Mouse (Mus musculus) limb, embryonic 14.5 days (tissue): ENCODE measurements around the gene Adamts16. TPM values are rescaled to one million over a fixed set of nuclear protein-coding genes. Genes with fewer than 3 reads are reported as not detected.

Experiments
- ATAC-seq: fragments of 200-750 bp; cut with Nextera tagmentation; 2 replicates; pipeline ENCODE4 v1.8.0; 2017; ENCODE audit warnings: low read depth, moderate number of reproducible peaks, moderate TSS enrichment; ENCODE audit not compliant: low FRiP score
- DNase-seq: peaks from one replicate; pipeline ENCODE4 v3.0.0-alpha.2; 2015; ENCODE audit warnings: low spot score
- H3K27ac ChIP-seq: fragments of 300-500 bp; sonication (generic); replicated peaks from 2 replicates; pipeline ENCODE4 v1.5.1; 2014; ENCODE audit warnings: low read depth, mild to moderate bottlenecking, low read length, moderate library complexity, mixed read lengths
- H3K27me3 ChIP-seq: fragments of 300-500 bp; sonication (generic); 2 replicates; pipeline ENCODE4 v1.6.1; 2014; ENCODE audit warnings: low read length, mixed read lengths; ENCODE audit not compliant: control insufficient read depth, insufficient read depth
- H3K36me3 ChIP-seq: fragments of 300-500 bp; sonication (generic); 2 replicates; pipeline ENCODE4 v1.6.1; 2014; ENCODE audit warnings: mild to moderate bottlenecking, low read length, moderate library complexity, mixed read lengths; ENCODE audit not compliant: control insufficient read depth, insufficient read depth
- H3K4me1 ChIP-seq: fragments of 300-500 bp; sonication (generic); 2 replicates; pipeline ENCODE4 v1.6.1; 2014; ENCODE audit warnings: antibody characterized with exemption, low read length, mixed read lengths; ENCODE audit not compliant: control insufficient read depth, insufficient read depth
- H3K4me2 ChIP-seq: fragments of 300-500 bp; sonication (generic); replicated peaks from 2 replicates; pipeline ENCODE4 v1.6.1; 2014; ENCODE audit warnings: low read depth, mild to moderate bottlenecking, low read length, moderate library complexity; ENCODE audit not compliant: severe bottlenecking
- H3K4me3 ChIP-seq: fragments of 300-500 bp; sonication (generic); replicated peaks from 2 replicates; pipeline ENCODE4 v1.5.1; 2014; ENCODE audit warnings: low read length
- H3K9ac ChIP-seq: fragments of 300-500 bp; sonication (generic); 2 replicates; pipeline ENCODE4 v1.6.1; 2014; ENCODE audit warnings: mild to moderate bottlenecking, low read depth, low read length, moderate library complexity; ENCODE audit not compliant: severe bottlenecking
- H3K9me3 ChIP-seq: fragments of 300-500 bp; sonication (generic); 2 replicates; pipeline ENCODE4 v1.6.1; 2016; ENCODE audit warnings: low read length; ENCODE audit not compliant: control insufficient read depth
- POLR2A ChIP-seq: fragments of 200-500 bp; IDR thresholded peaks from 2 replicates; pipeline ENCODE4 v1.8.0; 2012; ENCODE audit warnings: inconsistent platforms, mild to moderate bottlenecking, moderate library complexity, borderline replicate concordance; ENCODE audit not compliant: insufficient read depth, insufficient read length; ENCODE audit errors: extremely low read depth
- WGBS: fragments of 180-500 bp; shearing (Covaris S2); extraction: QIAGEN DNeasy Blood & Tissue Kit; methylation state at CpG from one replicate; pipeline ENCODE4 v1.1.7; 2014; 5-methylcytosine and 5-hydroxymethylcytosine counted together
- polyA plus RNA-seq, 2 experiments: library from polyadenylated mRNA; depleted of rRNA in 1 of 2; stranded (reverse) in 1 of 2; unstranded in 1 of 2; fragments of >200 nt; fragmentation: Nextera tagmentation in 1 of 2; extraction: Ambion mirVana in 1 of 2; gene quantifications; 2 replicates each; pipeline versions ENCODE4 v1.2.1 to v1.2.3; 2012 to 2014

The Adamts16 gene
- polyA plus RNA-seq, 2 experiments = 1.8 to 4.7 TPM

DNA sequence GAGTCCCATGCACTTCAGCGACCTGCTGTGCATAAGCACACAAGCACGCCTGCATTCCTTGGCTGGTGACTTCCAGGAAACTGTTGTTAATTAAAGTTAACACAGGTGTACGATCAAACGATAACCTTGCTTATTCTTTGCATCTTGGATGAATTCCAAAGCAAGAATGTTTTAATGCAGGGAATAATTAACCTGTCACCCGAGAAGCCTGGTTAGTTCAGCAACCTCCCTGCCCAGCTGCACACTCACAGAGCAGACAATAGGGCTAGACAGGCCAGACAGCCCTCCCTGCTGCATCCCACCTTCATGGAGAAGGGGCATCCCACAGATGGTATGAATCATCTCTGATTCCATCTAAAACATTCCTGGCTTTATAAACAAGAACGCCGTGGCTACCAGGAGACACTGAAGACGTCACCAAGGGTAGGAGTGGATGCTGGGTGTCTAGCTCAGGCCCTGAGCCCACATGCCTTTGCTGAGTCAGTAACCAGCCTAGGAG, 47.5 kb downstream of the Adamts16 start:
- H3K9ac ChIP-seq = no peak overlapping the region
- H3K36me3 ChIP-seq = no peaks in the 10 kb centered on the region
- no peaks in the 10 kb centered on the region for H3K4me1 ChIP-seq
- no peak overlapping the region for H3K27ac ChIP-seq
- WGBS = 18% methylated on average over 8 of the region's 8 CpGs
- no peak overlapping the region for H3K4me3 ChIP-seq
- H3K4me2 ChIP-seq = no peak overlapping the region
- no peak for TF ChIP-seq POLR2A
- no peak for DNase-seq
- H3K9me3 ChIP-seq = no peaks in the 10 kb centered on the region
- no peak for ATAC-seq
- H3K27me3 ChIP-seq = no peaks in the 10 kb centered on the region

DNA sequence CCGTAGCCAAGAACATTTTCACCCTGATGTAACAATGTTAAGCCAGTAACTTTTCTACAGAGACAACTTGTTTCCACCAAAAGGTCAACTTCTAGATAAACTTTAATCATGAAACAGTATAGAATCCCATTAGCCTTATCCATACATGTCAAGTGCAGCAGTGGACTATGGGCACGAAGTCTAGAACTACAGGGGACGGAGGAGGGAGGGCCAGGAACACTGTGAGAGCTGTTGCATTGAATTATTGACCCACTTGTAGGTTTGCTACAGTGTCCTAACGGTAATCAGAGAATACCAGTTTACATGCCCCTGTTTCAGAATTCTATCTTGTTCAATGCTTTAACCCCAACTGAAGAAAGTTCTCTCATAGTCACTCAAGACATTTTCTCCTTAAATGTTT, 48.0 kb downstream of the Adamts16 start:
- H3K27ac ChIP-seq = no peak overlapping the region
- 74% methylated on average over 4 of the region's 4 CpGs for WGBS
- no peak for TF ChIP-seq POLR2A
- no peak overlapping the region for H3K4me2 ChIP-seq
- DNase-seq (no peak), ATAC-seq (no peak)
- no peaks in the 10 kb centered on the region for H3K36me3 ChIP-seq
- no peak overlapping the region for H3K9ac ChIP-seq
- no peaks in the 10 kb centered on the region for H3K27me3 ChIP-seq
- H3K9me3 ChIP-seq = no peaks in the 10 kb centered on the region
- H3K4me3 ChIP-seq = no peak overlapping the region
- H3K4me1 ChIP-seq = no peaks in the 10 kb centered on the region

DNA sequence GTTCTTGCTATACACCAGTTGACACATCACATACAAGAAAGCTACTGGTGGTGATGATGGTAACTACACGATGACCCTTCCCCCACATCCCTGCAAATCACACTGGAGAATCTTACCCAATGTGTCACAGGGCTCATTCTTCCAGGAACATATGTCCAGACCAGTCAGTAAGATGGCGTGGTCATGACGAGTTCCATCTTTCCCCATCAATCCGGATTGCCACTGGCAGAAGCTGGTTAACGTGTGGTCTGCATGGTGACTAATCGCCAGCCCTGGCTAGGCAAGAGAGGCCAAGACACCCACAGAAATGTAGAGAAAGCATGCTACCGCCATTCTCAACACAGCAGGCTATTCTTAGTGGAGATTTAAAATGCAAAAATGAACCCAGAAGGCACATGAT, 48.7 kb downstream of the Adamts16 start:
- H3K27ac ChIP-seq = no peak overlapping the region
- DNase-seq = no peak
- WGBS = 85% methylated on average over 7 of the region's 7 CpGs
- no peaks in the 10 kb centered on the region for H3K4me1 ChIP-seq
- H3K36me3 ChIP-seq = no peaks in the 10 kb centered on the region
- H3K27me3 ChIP-seq = no peaks in the 10 kb centered on the region
- no peak overlapping the region for H3K9ac ChIP-seq
- no peak overlapping the region for H3K4me2 ChIP-seq
- H3K4me3 ChIP-seq = no peak overlapping the region
- TF ChIP-seq POLR2A = no peak
- no peak for ATAC-seq
- H3K9me3 ChIP-seq = no peaks in the 10 kb centered on the region

DNA sequence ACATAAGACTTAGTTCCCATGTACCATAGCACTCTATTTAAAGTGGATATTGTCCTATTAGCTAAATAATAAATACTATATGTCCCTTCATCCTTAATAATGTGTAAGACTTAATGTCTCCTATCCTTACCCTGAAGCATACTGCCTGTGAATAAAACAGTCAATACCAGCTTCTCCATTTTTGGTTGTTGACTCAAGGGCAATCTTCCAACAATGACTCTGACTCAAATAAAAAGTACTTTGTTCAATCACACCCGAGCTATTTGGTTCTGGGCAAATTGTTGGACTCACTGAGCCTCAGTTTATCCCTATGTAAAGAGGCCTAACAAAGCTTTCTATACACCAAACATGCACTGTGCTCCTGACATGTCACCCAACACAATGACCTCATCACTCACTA, 51.8 kb downstream of the Adamts16 start:
- no peak overlapping the region for H3K27ac ChIP-seq
- no peak overlapping the region for H3K4me2 ChIP-seq
- H3K9ac ChIP-seq = no peak overlapping the region
- no peak for ATAC-seq
- H3K27me3 ChIP-seq = no peaks in the 10 kb centered on the region
- DNase-seq = no peak
- H3K4me1 ChIP-seq = no peaks in the 10 kb centered on the region
- no peak overlapping the region for H3K4me3 ChIP-seq
- whole genome bisulfite sequencing = 63% methylated on average over 1 of the region's 1 CpGs
- TF ChIP-seq POLR2A = no peak
- no peaks in the 10 kb centered on the region for H3K36me3 ChIP-seq
- no peaks in the 10 kb centered on the region for H3K9me3 ChIP-seq

DNA sequence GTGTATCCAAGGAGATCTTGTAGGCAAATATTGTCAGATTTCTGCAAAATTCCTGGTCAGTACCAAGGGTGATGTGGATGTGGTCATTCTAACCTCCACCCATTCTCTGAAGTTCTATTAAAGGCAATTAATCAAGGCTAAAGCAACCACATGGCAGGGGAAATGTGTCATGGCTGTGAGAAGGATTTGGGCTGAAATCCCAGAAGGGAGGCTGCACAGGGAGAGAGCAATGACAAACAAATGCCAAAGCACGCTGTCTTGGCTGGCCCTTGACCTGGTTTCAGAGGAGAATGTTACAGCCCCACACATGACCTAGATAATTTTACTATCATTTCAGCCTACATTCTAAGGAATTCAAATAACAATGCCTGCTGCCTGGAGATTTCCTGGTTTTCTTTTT, 52.6 kb downstream of the Adamts16 start:
- no peak overlapping the region for H3K9ac ChIP-seq
- DNase-seq (no peak), ATAC-seq (no peak)
- no peaks in the 10 kb centered on the region for H3K9me3 ChIP-seq
- no peaks in the 10 kb centered on the region for H3K36me3 ChIP-seq
- H3K27ac ChIP-seq = no peak overlapping the region
- no peaks in the 10 kb centered on the region for H3K4me1 ChIP-seq
- no peak overlapping the region for H3K4me3 ChIP-seq
- no peak for TF ChIP-seq POLR2A
- no peak overlapping the region for H3K4me2 ChIP-seq
- H3K27me3 ChIP-seq = no peaks in the 10 kb centered on the region
- WGBS = 62% methylated on average over 1 of the region's 1 CpGs

DNA sequence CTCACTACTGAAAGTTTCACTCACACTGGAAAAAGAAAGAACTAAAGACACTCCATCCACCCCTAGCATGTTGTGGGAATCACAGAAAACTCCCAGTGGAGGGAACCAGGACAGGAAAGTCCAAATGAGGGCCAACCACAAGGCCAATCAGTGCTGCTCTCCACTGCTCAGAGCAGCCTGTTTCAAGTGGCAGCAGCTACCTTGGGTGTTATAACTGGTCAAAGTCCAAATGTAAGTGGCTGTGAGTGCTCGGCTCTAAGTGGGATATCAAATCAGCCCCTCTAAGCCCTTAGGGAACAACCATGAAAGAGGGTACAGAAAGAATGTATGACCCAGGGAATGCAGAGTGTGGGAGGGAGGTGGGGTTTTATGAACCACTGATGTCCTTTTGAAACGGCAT, 56.5 kb downstream of the Adamts16 start:
- Histone ChIP-seq H3K9ac (no peak overlapping the region), H3K27ac (no peak overlapping the region), H3K4me1 (0 out of 2 replicates have a peak, but pooled peaks cover under 1% of the 10 kb centered on the region), H3K9me3 (no peaks in the 10 kb centered on the region), H3K4me3 (no peak overlapping the region), H3K4me2 (no peak overlapping the region), H3K27me3 (no peaks in the 10 kb centered on the region), H3K36me3 (no peaks in the 10 kb centered on the region)
- TF ChIP-seq POLR2A = no peak
- ATAC-seq = no peak
- no peak for DNase-seq
- 79% methylated on average over 2 of the region's 2 CpGs for WGBS
